Mouse (Mus musculus) spleen, postnatal 0 days (tissue): ENCODE results near the gene Lhfpl1. TPM values are rescaled to one million over a fixed set of nuclear protein-coding genes. Genes with fewer than 3 reads are reported as not detected.

Source experiments
- polyA plus RNA-seq: library from polyadenylated mRNA; unstranded; fragments of >200 nt; fragmentation: Nextera tagmentation; extraction: Ambion mirVana; gene quantifications from 2 replicates; pipeline ENCODE4 v1.2.1, GENCODE M21; 2015

The Lhfpl1 gene
- 0.23 and 0.36 TPM in 2 replicates for polyA plus RNA-seq

DNA sequence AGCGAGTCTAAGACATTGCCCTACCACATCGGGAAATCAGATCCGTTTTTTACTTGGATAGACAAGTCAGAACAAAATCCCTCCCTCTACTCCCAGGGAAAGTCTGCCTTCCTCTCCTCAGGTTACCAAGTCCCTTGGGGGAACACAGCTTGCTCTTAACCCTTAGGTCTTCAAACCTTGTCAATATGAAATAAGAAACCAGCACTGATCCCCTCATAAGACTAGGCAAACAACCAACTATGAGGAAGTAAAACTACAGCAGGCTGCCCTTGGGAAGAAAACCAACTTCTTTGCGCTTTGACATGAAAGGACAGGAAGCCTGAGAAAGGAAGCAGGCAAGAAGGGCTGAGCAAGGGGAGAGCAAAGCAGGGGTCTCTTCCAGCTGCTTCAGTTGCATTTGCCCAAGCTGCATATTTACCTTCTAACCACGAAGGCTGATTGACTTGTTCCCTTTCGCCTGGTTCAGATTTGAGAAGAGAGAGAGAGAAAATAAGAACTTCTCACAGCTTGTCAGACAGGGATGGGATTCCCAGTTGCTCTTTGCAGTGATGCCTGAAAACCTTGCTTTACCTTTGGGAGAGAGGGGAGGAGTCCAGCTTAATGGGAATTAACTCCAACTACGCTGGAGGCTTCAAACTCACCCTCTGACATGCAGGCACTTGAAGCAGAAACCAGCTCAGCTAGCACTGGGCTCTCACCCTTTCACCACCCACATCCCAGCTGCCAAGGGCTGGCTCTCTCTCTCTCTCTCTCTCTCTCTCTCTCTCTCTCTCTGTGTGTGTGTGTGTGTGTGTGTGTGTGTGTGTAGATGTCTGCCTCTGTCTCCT, at the start of gene Lhfpl1:
Gene Lhfpl1, minus strand, starts transcription at position 713 of the 827 bp plus-strand sequence.

Other genes with a start within 250 kb of the Lhfpl1 start
- gene Amot, start 156.1 kb upstream of the Lhfpl1 start, polyA plus RNA-seq: 2.2 and 2.9 TPM in 2 replicates